7 mouse cellular contexts compared by ENCODE assay signal in the genomic region with DNA sequence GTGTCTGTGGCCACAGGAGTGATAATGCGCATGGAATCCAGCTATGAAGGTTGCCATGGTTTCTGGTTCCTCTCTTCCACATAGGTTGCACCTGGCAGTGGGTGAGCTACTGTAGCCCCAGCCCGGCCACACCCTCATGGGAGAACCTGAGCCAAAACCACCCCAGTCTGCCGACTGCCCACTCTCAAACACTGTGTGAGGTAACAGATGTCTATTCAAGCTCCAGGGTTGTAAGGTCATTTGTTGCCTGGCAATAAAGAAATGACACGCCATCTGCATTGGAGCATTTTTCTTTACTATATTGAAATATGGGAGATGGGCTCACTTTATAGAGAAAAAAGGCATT. TPM values are rescaled to one million over a fixed set of nuclear protein-coding genes. Genes with fewer than 3 reads are reported as not detected.
DNase-seq lines count a peak whose midpoint lies in the region; ATAC-seq lines count a peak whose summit lies in the region.

No protein-coding gene starts in this region.

- no peaks in the 10 kb centered on the region for H3K36me3 ChIP-seq in lung, embryonic 15.5 days
- H3K36me3 ChIP-seq in forebrain, embryonic 13.5 days (ENCODE audit: poor library complexity, severe bottlenecking) = no peaks in the 10 kb centered on the region

- DNase-seq in lung, postnatal 25 days (ENCODE audit: low spot score) = no peak
- peak; percentile 70 for DNase-seq in cerebellum, adult 9-10 months
- DNase-seq in left cerebral cortex, postnatal 4 days = peak; percentile 55
- DNase-seq in neural tube, embryonic 10.5 days (ENCODE audit: extremely low spot score, low spot score) = peak; percentile 43
- no peak for DNase-seq in B cell, adult 2 months

- WGBS in lung, embryonic 15.5 days = 23% methylated on average over 4 of the region's 4 CpGs
- 27% methylated on average over 4 of the region's 4 CpGs for WGBS in forebrain, embryonic 13.5 days

- H3K4me1 ChIP-seq in lung, embryonic 15.5 days = peaks cover 48% of the 10 kb centered on the region
- H3K4me1 ChIP-seq in forebrain, embryonic 13.5 days = peaks cover 37% of the 10 kb centered on the region

- peak overlapping the region; percentile 99 for H3K27ac ChIP-seq in lung, embryonic 15.5 days
- peak overlapping the region; percentile 96 for H3K27ac ChIP-seq in forebrain, embryonic 13.5 days

- H3K4me3 ChIP-seq in lung, embryonic 15.5 days = peak overlapping the region; percentile 53
- peak overlapping the region; percentile 46 for H3K4me3 ChIP-seq in forebrain, embryonic 13.5 days

- peak overlapping the region; percentile 91 for H3K4me2 ChIP-seq in lung, embryonic 15.5 days
- H3K4me2 ChIP-seq in forebrain, embryonic 13.5 days = peak overlapping the region; percentile 81

- no peaks in the 10 kb centered on the region for H3K27me3 ChIP-seq in lung, embryonic 15.5 days
- H3K27me3 ChIP-seq in forebrain, embryonic 13.5 days = no peaks in the 10 kb centered on the region

- ATAC-seq in lung, embryonic 15.5 days (ENCODE audit: borderline replicate concordance, extremely low read depth, low FRiP score, low TSS enrichment) = no peak
- no peak; the same call in 1 of the 2 replicates for ATAC-seq in forebrain, embryonic 13.5 days

- H3K9ac ChIP-seq in lung, embryonic 15.5 days = peak overlapping the region; percentile 40
- peak overlapping the region; percentile 81 for H3K9ac ChIP-seq in forebrain, embryonic 13.5 days

- intact Hi-C loops in left cerebral cortex, postnatal 4 days (cut with DNase I) = no loop called here

- H3K9me3 ChIP-seq in lung, embryonic 15.5 days = no peaks in the 10 kb centered on the region
- no peaks in the 10 kb centered on the region for H3K9me3 ChIP-seq in forebrain, embryonic 13.5 days (replicated peaks)

RNA-seq across cellular contexts. Expression of a gene that starts 33.0 kb away (rescaled TPM):
- polyA plus RNA-seq in lung, embryonic 15.5 days (2015; fragmentation: Nextera tagmentation; extraction: Ambion mirVana) = 2,618 and 2,638 TPM in 2 replicates
- 3,229 and 3,555 TPM in 2 replicates for polyA plus RNA-seq in forebrain, embryonic 13.5 days (2015; fragmentation: Nextera tagmentation; extraction: Ambion mirVana)
- total RNA-seq in left cerebral cortex, postnatal 4 days (2021) = 1,000 to 10,000 TPM; 3,514 to 3,537 TPM

RNA-seq across cellular contexts. Expression of a gene that starts 45.9 kb away (rescaled TPM):
- polyA plus RNA-seq in lung, embryonic 15.5 days (2015; fragmentation: Nextera tagmentation; extraction: Ambion mirVana) = 0.38 and 0.56 TPM in 2 replicates
- polyA plus RNA-seq in forebrain, embryonic 13.5 days (2015; fragmentation: Nextera tagmentation; extraction: Ambion mirVana) = 1.3 and 1.7 TPM in 2 replicates
- under 1 TPM; 0.42 to 0.44 TPM for total RNA-seq in left cerebral cortex, postnatal 4 days (2021)

Comparison
In these comparisons a context has a peak if more than half of its experiments do, and no peak if none do; other contexts are left out.
1. DNase-seq: peak in cerebellum, adult 9-10 months (single experiment), left cerebral cortex, postnatal 4 days (single experiment) and neural tube, embryonic 10.5 days (single experiment); none in lung, postnatal 25 days (single experiment) and B cell, adult 2 months (0 of 2).